Mouse (Mus musculus) T-helper 2 cell (primary cell): ENCODE results near the gene Meis2.

Experiments used
- in situ Hi-C: fragments of 300-600 bp; cut with MboI, MseI; formaldehyde crosslinking; loops from one replicate; pipeline ENCODE4 v1.15.1; 2025; ENCODE audit warnings: high pct_unique_total_duplicates

Gene Meis2

GRCm38 (mm10) chr2:116002354-116002753 is 63.3 kb downstream of the Meis2 start:
- in situ Hi-C loops: no loop called here

GRCm38 (mm10) chr2:116001352-116002138 is 64.1 kb downstream of the Meis2 start:
- in situ Hi-C loops: no loop called here

- in situ Hi-C loops: no loop called here
These were observed 65.1 kb downstream of the Meis2 start for GRCm38 (mm10) chr2:116000514-116000913.

- in situ Hi-C loops: no loop called here
These were observed 66.8 kb downstream of the Meis2 start for GRCm38 (mm10) chr2:115998802-115999201.

- in situ Hi-C loops: no loop called here
These were observed 69.2 kb downstream of the Meis2 start for GRCm38 (mm10) chr2:115996438-115996837.

GRCm38 (mm10) chr2:115993877-115994276 is 71.8 kb downstream of the Meis2 start:
- in situ Hi-C loops: no loop called here

- in situ Hi-C loops: no loop called here
These were observed 76.4 kb downstream of the Meis2 start for GRCm38 (mm10) chr2:115989249-115989648.

GRCm38 (mm10) chr2:115988448-115988847 is 77.2 kb downstream of the Meis2 start:
- in situ Hi-C loops: no loop called here

GRCm38 (mm10) chr2:115984952-115985351 is 80.7 kb downstream of the Meis2 start:
- in situ Hi-C loops: no loop called here

- in situ Hi-C loops: no loop called here
These were observed 81.2 kb downstream of the Meis2 start for GRCm38 (mm10) chr2:115984487-115984886.

- in situ Hi-C loops: no loop called here
These were observed 85.1 kb downstream of the Meis2 start for GRCm38 (mm10) chr2:115980490-115980889.

GRCm38 (mm10) chr2:115979683-115980476 is 85.8 kb downstream of the Meis2 start:
- in situ Hi-C loops: no loop called here

- in situ Hi-C loops: no loop called here
These were observed 87.0 kb downstream of the Meis2 start for GRCm38 (mm10) chr2:115978666-115979065.

- in situ Hi-C loops: loop anchor here (25.0 kb wide), 1 partner anchor 791 kb away; no protein-coding TSS in a partner anchor
These were observed 94.3 kb downstream of the Meis2 start for GRCm38 (mm10) chr2:115971296-115971805.

GRCm38 (mm10) chr2:115970091-115970820 is 95.4 kb downstream of the Meis2 start:
- in situ Hi-C loops: loop anchor here (25.0 kb wide), 1 partner anchor 792 kb away; no protein-coding TSS in a partner anchor

GRCm38 (mm10) chr2:115969201-115969600 is 96.4 kb downstream of the Meis2 start:
- in situ Hi-C loops: loop anchor here (25.0 kb wide), 1 partner anchor 793 kb away; no protein-coding TSS in a partner anchor

GRCm38 (mm10) chr2:115964911-115965310 is 100.7 kb downstream of the Meis2 start:
- in situ Hi-C loops: loop anchor here (25.0 kb wide), 1 partner anchor 797 kb away; no protein-coding TSS in a partner anchor

- in situ Hi-C loops: loop anchor here (25.0 kb wide), 1 partner anchor 799 kb away; no protein-coding TSS in a partner anchor
These were observed 102.3 kb downstream of the Meis2 start for GRCm38 (mm10) chr2:115963293-115963835.

GRCm38 (mm10) chr2:115962728-115963127 is 102.9 kb downstream of the Meis2 start:
- in situ Hi-C loops: loop anchor here (25.0 kb wide), 1 partner anchor 800 kb away; no protein-coding TSS in a partner anchor

GRCm38 (mm10) chr2:115962113-115962512 is 103.5 kb downstream of the Meis2 start:
- in situ Hi-C loops: loop anchor here (25.0 kb wide), 1 partner anchor 800 kb away; no protein-coding TSS in a partner anchor

GRCm38 (mm10) chr2:115960615-115961014 is 105.0 kb downstream of the Meis2 start:
- in situ Hi-C loops: loop anchor here (25.0 kb wide), 1 partner anchor 802 kb away; no protein-coding TSS in a partner anchor
